Mouse (Mus musculus): Measurements from ENCODE around the gene 1700066M21Rik. TPM values are rescaled to one million over a fixed set of nuclear protein-coding genes. Genes with fewer than 3 reads are reported as not detected.

The 1700066M21Rik gene
- polyA plus RNA-seq (2012; rRNA removed) = 14.1 and 16.7 TPM in 2 replicates

DNA sequence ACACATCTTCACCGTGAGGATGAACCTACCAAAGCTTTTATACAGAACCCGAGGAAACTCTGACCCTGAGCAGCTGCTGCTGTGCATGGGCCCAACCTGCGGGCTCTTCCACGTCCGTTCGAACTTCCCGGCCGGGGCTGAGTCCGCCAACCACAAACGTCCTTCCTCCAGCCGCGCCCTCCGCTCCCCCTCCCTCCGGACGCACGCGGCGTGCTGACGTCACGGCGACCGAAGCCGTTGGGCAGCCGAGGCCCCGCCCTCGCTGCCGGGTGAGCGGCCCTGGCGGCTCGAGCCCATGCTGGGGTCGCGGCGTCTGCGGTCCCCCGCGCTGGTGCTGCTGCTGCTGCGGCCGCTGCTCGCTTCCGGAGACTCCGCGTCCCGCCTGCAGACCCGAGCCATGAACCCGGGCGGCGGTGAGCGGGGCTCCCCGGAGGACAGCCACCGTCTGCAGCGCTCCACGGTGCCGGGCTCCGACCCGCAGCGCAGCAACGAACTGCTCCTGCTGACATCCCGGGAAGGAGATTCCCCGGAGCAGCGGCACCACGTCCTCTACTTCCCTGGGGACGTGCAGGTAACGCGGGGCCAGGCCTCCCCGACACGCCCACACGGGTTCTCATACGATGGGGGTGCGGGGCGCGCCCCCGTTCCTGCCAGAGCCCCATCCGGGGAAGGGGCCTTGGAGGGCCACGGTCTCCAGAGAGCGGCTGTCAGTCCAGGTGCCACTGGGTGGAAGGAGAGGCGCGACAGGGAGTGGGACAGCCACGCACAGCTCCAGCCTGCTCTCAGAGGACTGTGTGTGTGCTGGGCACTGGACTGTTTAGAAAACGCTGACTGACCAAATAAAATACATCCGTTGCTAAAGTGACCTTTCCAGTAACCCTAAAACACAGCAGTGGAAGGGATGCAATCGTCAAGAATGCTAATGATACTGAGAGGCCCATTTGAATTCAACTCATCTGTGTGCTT lies at the start of gene 1700066M21Rik:
TSS of gene 1700066M21Rik (plus strand) at position 245 of the 966 bp plus-strand sequence.
- peak; percentile 85 to 94 for DNase-seq (ENCODE audit: extremely low spot score in 1 of 2, low spot score in 1 of 2)

GRCm38 (mm10) chr1:57329285-57330093 lies 47.9 kb upstream of the 1700066M21Rik start:
- no peak for DNase-seq (ENCODE audit: extremely low spot score in 1 of 2, low spot score in 1 of 2)

DNA sequence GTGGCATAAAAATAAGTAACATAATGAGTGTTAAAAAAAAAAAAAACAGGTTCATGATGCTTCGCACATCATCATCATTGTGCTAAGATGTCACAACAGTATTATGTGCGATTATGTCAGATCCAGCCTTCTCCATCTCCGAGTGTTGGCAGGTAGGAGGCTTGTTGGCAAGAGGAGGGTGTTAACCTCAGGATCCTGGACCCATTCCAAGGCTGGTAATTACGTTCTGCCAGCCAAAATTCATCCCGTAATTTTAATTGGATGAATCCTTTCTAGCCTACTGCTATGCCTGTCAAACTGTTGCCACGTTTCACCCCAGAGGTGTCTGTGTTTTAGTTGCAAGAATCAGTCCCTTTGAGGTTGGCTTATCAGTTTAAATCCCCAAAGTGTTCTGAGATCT lies 47.2 kb upstream of the 1700066M21Rik start:
- peak in 1 of 2 experiments; percentile 6 for DNase-seq (ENCODE audit: extremely low spot score in 1 of 2, low spot score in 1 of 2)

GRCm38 (mm10) chr1:57332040-57332439 lies 45.4 kb upstream of the 1700066M21Rik start:
- no peak for DNase-seq (ENCODE audit: extremely low spot score in 1 of 2, low spot score in 1 of 2)

GRCm38 (mm10) chr1:57333550-57334213 lies 43.7 kb upstream of the 1700066M21Rik start:
- peak in 1 of 2 experiments; percentile 7 for DNase-seq (ENCODE audit: extremely low spot score in 1 of 2, low spot score in 1 of 2)

GRCm38 (mm10) chr1:57335200-57335599 lies 42.2 kb upstream of the 1700066M21Rik start:
- DNase-seq (ENCODE audit: extremely low spot score in 1 of 2, low spot score in 1 of 2) = no peak

GRCm38 (mm10) chr1:57339156-57339796 lies 38.1 kb upstream of the 1700066M21Rik start:
- peak in 1 of 2 experiments; percentile 62 for DNase-seq (ENCODE audit: extremely low spot score in 1 of 2, low spot score in 1 of 2)

DNA sequence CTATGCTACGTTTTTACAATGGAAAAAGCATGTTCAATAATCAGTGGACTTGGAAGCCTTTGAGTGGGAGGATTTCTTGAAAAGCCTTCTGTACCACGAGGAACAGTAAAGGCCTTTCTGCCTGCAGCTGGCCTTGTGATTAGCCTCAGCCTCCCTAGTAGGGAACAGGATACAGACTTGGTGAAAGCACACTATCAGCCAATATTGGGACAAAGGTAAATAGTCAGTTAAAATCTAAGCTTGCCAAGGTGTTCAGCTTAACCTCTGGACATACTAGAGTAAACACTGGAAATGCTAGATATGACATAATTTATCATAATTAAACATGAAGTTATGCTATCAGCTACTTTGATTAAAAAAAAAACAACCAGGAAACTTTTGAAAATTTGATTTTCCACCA lies 36.2 kb upstream of the 1700066M21Rik start:
- no peak for DNase-seq (ENCODE audit: extremely low spot score in 1 of 2, low spot score in 1 of 2)

- no peak for DNase-seq (ENCODE audit: extremely low spot score in 1 of 2, low spot score in 1 of 2)
Measured at GRCm38 (mm10) chr1:57347487-57347886, 29.9 kb upstream of the 1700066M21Rik start.

DNA sequence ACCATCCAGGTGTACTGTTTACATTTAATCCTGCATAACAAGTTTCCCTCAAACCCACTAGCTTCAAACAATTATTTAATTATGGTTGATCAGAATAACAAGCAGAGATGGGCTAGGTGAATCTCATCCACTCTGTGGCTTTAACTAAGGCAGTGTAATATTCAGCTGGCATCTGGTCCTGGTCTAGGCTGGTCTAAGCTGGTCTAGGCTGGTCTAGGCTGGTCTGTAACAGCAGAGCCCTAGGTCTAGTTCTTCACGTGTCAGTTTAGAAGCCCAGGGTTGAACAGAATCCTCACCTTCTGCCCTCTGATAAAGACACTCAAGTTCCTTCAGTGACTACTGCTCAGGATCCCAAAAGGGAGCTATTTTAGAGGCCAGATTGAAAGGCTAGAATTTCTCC lies 25.5 kb upstream of the 1700066M21Rik start:
- no peak for DNase-seq (ENCODE audit: extremely low spot score in 1 of 2, low spot score in 1 of 2)

GRCm38 (mm10) chr1:57358546-57358945 lies 18.9 kb upstream of the 1700066M21Rik start:
- DNase-seq (ENCODE audit: extremely low spot score in 1 of 2, low spot score in 1 of 2) = no peak

- DNase-seq (ENCODE audit: extremely low spot score in 1 of 2, low spot score in 1 of 2) = no peak
Measured at GRCm38 (mm10) chr1:57367446-57367845, 10.0 kb upstream of the 1700066M21Rik start.

GRCm38 (mm10) chr1:57369111-57369510 lies 8.3 kb upstream of the 1700066M21Rik start:
- no peak for DNase-seq (ENCODE audit: extremely low spot score in 1 of 2, low spot score in 1 of 2)

- DNase-seq (ENCODE audit: extremely low spot score in 1 of 2, low spot score in 1 of 2) = no peak
Measured at GRCm38 (mm10) chr1:57370451-57370850, 7.0 kb upstream of the 1700066M21Rik start.

- no peak for DNase-seq (ENCODE audit: extremely low spot score in 1 of 2, low spot score in 1 of 2)
Measured at GRCm38 (mm10) chr1:57375276-57375675, 2.1 kb upstream of the 1700066M21Rik start.

DNA sequence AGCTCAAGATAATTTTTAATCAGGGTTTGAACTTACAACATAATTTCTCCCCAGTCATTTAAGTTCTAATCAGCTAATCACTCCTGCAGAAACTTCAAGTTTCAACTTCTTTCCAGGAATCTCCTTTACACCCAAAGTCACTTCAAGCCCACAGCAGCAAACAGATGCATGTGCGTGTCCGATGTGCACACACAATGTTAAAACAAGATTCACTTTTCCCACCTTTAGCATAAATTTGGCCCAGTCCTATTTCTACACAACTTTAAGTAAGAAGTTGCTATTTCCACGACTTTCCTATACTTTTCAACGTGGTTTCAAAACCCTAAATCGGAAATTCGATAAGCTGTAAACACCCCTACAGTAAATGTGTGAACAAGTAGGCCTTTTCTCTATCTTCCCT lies 614 bp upstream of the 1700066M21Rik start:
- DNase-seq (ENCODE audit: extremely low spot score in 1 of 2, low spot score in 1 of 2) = no peak

GRCm38 (mm10) chr1:57386519-57386918 lies 9.1 kb downstream of the 1700066M21Rik start:
- DNase-seq (ENCODE audit: extremely low spot score in 1 of 2, low spot score in 1 of 2) = no peak

- DNase-seq (ENCODE audit: extremely low spot score in 1 of 2, low spot score in 1 of 2) = peak; percentile 60 to 75
Measured at GRCm38 (mm10) chr1:57387876-57388275, 10.5 kb downstream of the 1700066M21Rik start.

DNA sequence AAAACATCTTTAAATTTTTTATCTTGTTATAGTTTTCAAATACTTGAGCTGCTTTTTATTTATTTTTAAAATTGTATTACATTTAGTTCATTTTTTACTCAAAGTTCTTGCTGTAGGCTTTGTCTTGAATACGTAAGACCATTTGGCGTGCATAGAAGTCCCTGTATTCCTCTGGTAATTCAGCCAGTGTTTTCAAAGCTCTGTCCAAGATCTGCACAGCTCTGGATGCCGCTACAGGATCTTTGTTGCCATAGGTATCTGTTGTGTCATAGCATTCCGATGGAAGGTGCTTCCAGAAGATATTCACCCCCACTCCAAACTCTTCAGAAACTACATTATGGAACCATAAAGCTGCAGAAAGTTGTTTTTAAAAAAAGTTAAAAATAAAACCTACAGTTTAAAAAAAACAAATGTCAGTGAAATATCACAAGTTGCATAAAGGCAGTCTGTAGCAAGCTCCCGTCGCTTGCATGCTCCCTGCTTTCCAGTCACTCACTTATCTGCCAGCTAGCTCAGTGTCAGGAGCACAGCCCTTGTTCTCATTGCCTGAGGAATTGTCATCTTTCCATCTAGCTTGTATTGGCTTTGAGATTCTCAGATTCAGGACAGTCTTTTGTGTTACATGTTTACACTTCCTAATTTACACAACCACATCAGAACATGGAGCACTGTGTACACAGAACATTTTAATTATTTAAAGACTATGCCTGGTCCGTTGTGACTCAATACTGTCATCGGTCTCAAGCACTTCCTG lies 11.2 kb downstream of the 1700066M21Rik start:
- no peak for DNase-seq (ENCODE audit: extremely low spot score in 1 of 2, low spot score in 1 of 2)

Measured in frontal cortex, adult 2 months (tissue).